Mouse (Mus musculus) left cerebral cortex, adult 8-10 months (tissue): ENCODE results near the gene Mmd2. TPM values are rescaled to one million over a fixed set of nuclear protein-coding genes. Genes with fewer than 3 reads are reported as not detected.

ENCODE experiments used
- DNase-seq, 2 experiments: peaks; one replicate each; pipeline ENCODE4 v3.0.0; 2022; ENCODE audit warnings: low spot score in 2 of 2
- total RNA-seq, 4 experiments: library from RNA; stranded (reverse); gene quantifications; 2 replicates each; pipeline ENCODE4 v1.2.4; 2022

Gene Mmd2
- total RNA-seq, 4 experiments from 2014 or later, result 92.3 to 99.7 (median 96.6) TPM

DNA sequence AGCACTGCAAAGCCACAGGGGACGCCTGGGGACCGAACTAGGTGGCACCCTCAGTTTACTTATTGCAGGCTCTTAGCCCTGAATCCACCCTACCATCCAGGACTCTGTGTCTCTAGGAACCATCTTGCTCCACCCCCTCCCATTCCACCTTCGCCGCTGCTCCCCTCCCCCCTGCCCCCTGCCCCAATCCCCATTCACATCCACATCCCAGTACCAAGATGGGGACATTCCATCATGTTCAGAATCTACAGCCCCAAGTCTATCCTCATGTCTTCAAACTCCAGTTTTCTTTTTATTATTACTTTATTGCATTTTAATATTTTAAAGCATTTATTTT lies 357 bp upstream of the Mmd2 start:
- no peak for DNase-seq

DNA sequence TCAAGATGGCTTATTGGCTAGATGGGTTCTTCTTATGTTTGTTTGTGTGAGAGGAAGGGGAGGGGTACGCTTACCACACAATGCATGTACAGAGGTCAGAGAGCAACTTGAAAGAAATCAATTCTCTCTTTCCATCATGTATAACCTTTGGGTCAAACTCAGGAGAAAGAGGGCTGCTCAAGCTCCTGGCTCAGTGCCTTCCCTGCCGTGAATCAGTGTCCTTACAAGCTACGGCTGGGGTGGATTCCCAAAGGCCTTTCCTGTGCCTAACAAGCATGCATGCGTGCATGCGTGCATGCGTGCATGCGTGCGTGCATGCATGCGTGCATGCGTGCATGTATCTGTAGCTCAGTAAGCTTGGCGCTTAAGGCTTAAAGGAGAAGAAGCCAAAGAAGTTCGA lies 3.3 kb downstream of the Mmd2 start:
- DNase-seq, result no peak

- no peak for DNase-seq
Observed at GRCm38 (mm10) chr5:142604379-142604778, 4.2 kb downstream of the Mmd2 start.

DNA sequence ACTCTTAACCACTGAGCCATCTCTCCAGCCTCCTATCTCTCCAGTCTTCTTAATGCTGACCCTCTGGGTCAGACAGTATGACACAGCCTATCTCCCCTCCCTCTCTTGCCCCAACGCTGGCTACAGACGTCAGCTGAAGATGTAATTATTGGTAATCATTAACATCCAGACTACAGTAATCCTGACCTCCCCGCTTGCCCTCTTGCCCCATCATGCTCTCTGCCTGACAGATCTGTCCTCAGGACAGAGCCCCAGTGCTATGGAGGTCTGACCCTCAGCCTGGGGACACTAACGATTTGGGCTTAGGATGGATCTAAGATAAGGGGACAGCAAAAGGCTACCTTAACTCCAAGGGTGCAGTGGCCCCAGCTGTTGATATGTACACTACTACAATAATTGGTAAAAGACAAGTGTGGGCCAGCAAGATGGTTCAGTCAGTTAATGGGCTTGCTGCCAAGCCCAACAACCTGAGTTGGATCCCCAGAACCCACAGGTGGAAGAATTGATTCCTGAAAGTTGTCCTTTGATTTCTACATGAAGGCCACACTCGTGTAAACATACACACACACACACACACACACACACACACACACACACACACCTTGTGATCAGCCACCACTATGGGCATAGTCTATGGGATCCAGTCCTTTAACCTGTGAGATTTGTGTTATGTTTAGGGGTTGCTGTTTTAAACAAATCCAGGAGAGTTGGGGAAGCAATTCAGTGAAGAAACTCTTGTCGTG lies 10.8 kb downstream of the Mmd2 start:
- DNase-seq, result no peak

DNA sequence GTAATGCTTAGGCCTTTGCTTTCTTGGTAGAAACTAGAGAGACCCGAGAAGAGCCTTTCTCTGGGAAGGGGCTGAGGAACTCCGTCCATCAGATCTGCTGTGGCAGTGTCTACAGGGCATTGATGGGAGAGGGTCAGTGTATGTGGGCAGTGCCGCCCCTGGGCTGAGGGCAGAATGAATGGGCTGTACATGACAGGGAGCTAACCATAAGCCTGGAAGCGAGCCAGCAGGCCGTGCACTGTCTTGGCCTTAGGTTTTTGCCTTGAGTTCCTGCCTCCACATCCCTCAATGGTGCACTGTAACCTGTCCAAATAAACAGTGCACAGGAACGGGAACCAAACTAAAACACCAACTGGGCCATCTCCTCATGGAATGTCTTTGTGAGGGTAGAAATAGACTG lies 11.9 kb downstream of the Mmd2 start:
- DNase-seq, result no peak

GRCm38 (mm10) chr5:142595698-142596097 lies 12.9 kb downstream of the Mmd2 start:
- peak in 1 of 2 experiments; percentile 49 for DNase-seq

GRCm38 (mm10) chr5:142590953-142591616 lies 17.5 kb downstream of the Mmd2 start:
- DNase-seq, result no peak

DNA sequence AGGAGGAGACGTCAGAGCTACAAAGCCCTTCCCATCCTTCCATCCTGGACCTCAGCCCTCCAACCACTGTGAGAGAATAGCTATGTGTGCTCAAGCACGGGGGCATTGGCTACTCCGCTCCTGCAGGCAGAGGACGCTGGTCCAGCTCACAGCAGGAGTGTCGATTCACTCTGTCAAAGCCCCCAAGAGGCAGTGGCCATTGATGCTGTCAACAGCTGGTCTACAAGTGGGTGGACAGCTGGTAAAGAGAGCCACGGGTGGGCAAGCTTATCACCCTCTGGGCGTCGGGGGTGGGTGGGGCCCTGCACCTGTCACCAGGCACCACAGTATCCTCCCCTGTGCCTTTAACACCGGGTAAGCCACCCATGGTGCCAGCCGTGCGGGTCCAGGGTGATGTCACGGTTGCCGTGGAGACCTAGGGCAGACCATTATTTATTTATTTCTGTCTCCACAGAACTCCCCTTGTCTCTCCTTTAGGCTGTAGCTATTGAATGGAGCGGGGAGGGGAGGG lies 24.9 kb downstream of the Mmd2 start:
- DNase-seq, result peak; percentile 30 to 72

GRCm38 (mm10) chr5:142581517-142581916 lies 27.1 kb downstream of the Mmd2 start:
- peak in 1 of 2 experiments; percentile 59 for DNase-seq

DNA sequence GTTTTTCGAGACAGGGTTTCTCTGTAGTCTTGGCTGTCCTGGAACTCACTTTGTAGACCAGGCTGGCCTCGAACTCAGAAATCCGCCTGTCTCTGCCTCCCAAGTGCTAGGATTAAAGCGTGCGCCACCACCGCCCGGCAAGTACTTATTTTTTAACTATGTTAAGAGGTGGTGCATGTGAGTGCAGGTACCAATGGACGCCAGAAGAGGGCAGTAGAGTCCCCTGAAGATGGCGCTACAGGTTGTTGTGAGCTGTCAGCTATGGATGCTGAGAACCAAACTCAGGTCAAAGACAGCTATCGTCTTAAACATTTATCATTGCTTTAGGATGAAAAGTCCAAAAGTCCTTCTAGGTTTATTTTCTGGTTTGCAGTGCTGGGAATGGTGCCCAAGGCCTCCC lies 30.4 kb downstream of the Mmd2 start:
- no peak for DNase-seq

DNA sequence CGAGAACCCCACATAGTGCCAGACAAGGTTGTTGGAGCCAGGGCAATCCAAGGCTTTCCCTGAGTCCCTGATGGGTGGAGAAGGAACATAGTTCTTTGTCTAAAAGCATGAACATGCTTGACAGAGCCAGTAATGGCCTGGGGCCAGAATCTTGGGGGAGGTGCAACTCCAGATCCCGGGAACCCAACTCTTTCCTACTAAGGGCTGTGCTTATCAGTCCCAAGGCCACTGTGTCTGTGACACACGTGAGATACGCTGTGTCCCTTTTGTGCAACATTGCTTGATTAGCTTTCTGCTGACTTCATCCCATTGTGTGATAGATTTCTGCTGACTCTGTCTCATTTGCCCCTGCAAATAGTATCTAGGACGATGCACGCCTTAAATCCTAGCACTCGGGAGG lies 31.8 kb downstream of the Mmd2 start:
- no peak for DNase-seq

- no peak for DNase-seq
Observed at GRCm38 (mm10) chr5:142574323-142575057, 34.1 kb downstream of the Mmd2 start.

DNA sequence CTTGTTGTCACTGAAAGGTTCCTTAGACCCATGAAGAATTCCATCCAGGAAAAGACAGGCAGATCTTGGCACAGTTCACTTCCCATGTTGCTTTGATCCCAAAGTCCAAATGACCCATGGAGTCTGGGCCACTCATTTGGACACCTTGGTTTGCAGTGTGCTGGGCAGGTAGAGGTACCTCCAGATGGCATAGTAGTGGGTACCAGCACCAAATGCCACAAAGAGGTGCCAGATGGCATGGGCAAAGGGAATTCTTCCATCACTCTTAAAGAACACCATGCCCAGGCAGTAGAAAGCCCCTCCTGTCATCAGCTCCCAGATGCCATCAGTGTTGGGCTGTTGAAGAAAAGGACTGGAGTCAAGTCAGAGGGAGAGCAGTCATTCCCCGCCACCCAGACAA lies 44.0 kb downstream of the Mmd2 start:
- DNase-seq, result no peak

GRCm38 (mm10) chr5:142560261-142560660 lies 48.3 kb downstream of the Mmd2 start:
- no peak for DNase-seq

GRCm38 (mm10) chr5:142557397-142558067 lies 51.1 kb downstream of the Mmd2 start:
- peak; percentile 79 to 84 for DNase-seq

DNA sequence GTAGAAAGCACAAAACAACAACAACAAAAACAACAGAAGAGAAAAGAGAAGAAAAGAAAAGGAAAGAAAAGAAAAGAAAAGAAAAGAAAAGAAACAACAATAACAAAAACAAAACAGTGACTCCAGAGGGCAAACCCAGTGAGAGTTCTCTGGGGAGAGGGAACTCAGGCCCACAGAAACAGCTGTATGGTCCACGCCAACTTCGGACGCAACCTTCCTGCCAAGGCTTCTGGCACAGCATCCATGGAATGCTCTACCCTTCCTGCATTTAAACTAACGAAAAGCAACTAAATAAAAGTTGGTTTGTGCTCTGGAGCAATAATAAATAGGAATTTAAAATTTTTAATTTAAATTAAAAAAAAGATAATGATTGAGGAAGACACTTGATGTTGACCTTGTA lies 51.9 kb downstream of the Mmd2 start:
- DNase-seq, result no peak

DNA sequence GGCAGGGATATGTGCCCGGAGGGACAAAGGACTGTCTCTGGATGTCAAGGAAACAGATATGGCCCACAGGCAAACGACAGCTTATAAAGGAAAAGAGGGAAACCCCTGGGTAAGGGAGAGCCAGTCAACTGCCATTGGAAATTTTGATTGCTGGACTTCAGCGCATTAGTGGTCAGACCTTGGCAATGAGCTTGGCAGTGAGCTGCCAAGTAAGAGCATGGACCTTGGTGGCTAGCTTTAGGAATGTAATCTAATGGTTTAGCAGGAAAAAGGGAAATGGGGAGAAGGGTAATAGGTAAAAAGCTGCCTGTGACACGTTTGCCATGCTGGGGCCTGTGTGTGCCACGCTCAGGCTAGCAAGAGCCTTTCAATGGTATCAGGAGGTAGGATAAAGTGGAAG lies 52.7 kb downstream of the Mmd2 start:
- no peak for DNase-seq

DNA sequence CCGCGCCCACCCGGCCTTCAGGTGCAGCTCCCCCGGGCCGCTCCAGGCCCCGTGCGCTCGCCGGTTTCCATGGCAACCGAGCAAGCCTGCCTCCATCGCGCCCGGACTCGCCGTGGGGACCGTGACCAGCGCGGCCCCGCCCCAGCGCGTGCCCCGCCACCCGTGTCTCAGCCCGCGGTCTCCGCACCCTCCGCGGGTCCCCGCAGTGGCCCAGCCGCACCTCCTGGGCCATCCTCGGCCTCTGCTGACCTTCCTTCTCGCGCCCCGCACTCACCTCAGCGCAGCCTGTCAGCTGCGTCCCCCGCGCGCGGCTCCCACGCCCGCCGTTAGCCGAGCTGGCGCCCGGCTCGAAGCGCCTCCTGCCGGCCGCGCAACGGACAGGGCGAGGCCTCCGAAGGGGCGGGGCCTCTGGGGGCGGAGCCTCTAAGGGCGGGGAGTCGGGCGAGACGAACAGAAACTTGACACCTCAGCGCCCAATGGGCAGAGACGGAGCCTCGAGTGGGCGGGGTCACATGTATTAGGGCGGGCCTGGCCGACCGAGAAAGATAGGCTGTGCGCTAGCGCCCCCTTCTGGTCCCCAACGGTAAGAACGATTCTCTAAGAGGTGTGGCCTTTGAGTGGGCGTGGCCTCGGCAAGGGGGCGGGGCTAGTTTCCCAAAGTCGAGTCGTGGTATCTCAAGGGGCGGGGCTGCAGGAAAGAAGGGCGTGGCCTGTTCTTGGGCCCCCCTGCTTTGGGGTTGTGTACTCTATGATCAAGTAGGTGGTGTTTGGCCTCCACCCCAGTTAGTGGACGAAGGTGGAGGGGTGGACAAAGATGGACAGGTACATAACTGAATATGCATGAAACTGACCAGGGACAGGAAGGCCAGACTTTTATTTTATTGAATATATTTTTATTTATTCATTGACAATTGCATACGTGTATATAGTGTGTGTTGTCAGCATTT lies 57.6 kb downstream of the Mmd2 start, which contains the start of gene Radil:
Gene Radil (minus strand): TSS at position 393 of the 947 bp plus-strand sequence.
- DNase-seq, result peak; percentile 94 to 98

DNA sequence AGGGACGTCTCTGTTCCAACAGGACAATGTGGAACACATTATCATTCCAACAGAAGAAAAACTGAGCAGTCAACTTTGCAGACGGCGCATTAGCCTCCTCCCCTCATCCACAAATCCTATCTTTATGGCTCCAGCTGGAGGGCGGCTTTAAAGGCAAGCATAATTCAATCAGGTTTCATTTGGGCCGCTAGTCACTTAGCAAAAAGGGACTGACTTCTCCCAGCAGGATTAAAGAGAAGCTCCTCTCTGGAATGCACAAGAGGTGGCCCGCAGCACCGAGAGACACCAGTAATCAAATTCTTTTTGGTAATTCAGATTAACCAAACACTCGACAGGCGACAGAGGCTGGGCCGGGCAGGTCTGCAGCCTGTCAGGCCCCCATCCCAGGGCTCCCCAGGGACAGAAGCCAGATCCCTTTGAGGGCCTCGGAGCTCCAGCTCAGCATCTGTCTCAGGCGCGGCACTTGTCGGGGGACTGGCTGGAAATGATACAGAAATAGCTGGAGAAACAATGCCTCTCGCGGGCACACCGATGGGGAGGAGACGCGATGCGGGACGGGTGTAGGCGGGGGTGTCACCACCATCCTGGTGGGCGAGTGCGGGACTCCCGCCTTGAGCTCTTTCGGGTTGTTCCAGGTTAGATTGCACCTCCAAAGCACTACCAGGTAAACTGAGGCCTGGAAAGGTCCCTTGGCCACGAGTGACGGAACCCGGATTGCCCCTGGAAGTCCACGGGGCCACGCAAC lies 58.5 kb downstream of the Mmd2 start:
- DNase-seq, result peak in 1 of 2 experiments; percentile 49

- no peak for DNase-seq
Observed at GRCm38 (mm10) chr5:142549441-142549840, 59.2 kb downstream of the Mmd2 start.
